In the genomic region with DNA sequence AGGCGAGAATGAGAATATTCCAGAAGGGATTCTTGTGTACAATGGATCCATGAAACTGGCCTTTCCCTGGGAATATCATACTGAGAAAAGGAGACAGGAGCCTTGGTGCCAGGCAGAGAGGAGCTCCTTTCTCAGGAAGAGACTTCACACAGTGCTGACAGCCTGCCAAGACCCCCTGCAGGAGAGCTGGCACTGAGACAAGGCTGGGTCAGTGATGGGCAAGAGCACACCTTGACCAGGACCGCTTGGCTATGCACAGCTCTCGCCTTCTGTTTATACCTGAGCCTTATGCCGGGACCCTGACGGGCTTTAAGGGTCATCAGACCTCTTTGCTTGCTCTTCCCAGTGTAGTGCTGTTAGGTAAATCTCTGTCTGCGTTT, we compare ENCODE assay signal across 16 mouse cellular contexts. TPM values are rescaled to one million over a fixed set of nuclear protein-coding genes. Genes with fewer than 3 reads are reported as not detected.
DNase-seq lines count a peak whose midpoint lies in the region; ATAC-seq and TF ChIP-seq lines count a peak whose summit lies in the region.
"Had no signal": no experiment of that assay in that cellular context is flagged by ENCODE, and none has a peak within 500 bp of the region (broad histone marks: within the 10 kb centered on the region; RNA-seq: fewer than 3 reads in every experiment).

No protein-coding gene starts in this region.

- peaks cover 47% of the 10 kb centered on the region for H3K4me1 ChIP-seq in kidney, adult 2 months (ENCODE audit: control insufficient read depth, insufficient read depth, low read length)
- H3K4me1 ChIP-seq in kidney, embryonic 15.5 days: peaks cover 72% of the 10 kb centered on the region
- H3K4me1 ChIP-seq: midbrain, embryonic 12.5 days had no signal

- no peaks in the 10 kb centered on the region for H3K36me3 ChIP-seq in kidney, adult 2 months (ENCODE audit: control insufficient read depth, insufficient read depth, low read length)
- H3K36me3 ChIP-seq in kidney, embryonic 15.5 days: peaks cover 16% of the 10 kb centered on the region; the same call in 1 of the 2 replicates
- H3K36me3 ChIP-seq: midbrain, embryonic 12.5 days; neural tube, embryonic 12.5 days had no signal

- H3K4me2 ChIP-seq in kidney, embryonic 15.5 days: no peak overlapping the region
- H3K4me2 ChIP-seq: limb, embryonic 13.5 days; midbrain, embryonic 12.5 days; neural tube, embryonic 12.5 days had no signal

- no peak for TF ChIP-seq POLR2A in kidney, adult 2 months (IDR thresholded peaks at IDR 0.05; ENCODE audit: low read depth, low read length)

- DNase-seq in kidney, adult 2 months: peak; percentile 82
- DNase-seq in cerebellum, adult 11 months: peak; percentile 87
- peak; percentile 91 for DNase-seq in cerebellum, adult 9-11 months
- peak; percentile 68 for DNase-seq in kidney, postnatal 10 days
- no peak for DNase-seq in adipocyte (ENCODE audit: low spot score)
- no peak for DNase-seq in lung, postnatal 14 days
- DNase-seq in layer of hippocampus, adult 18-20 months (ENCODE audit: low spot score in 2 of 2): no peak
- DNase-seq: B cell, adult 2 months; gastrocnemius, postnatal 14 days; thymus, postnatal 36 days had no signal

- no peak for TF ChIP-seq CTCF in kidney, adult 2 months (conservative IDR thresholded peaks at IDR 0.05; ENCODE audit: insufficient read depth, insufficient read length, low read depth, low read length)

- no peak overlapping the region for H3K27ac ChIP-seq in kidney, adult 2 months (ENCODE audit: insufficient read depth, low read depth, low read length)
- H3K27ac ChIP-seq in kidney, embryonic 15.5 days: no peak overlapping the region
- H3K27ac ChIP-seq: embryonic facial prominence, embryonic 10.5 days; limb, embryonic 13.5 days; liver, embryonic 14.5 days; midbrain, embryonic 12.5 days; neural tube, embryonic 12.5 days had no signal

- WGBS in kidney, adult 2 months: 56% methylated on average over 6 of the region's 6 CpGs
- 92% methylated on average over 6 of the region's 6 CpGs for WGBS in kidney, embryonic 15.5 days

- no peaks in the 10 kb centered on the region for H3K27me3 ChIP-seq in kidney, adult 2 months (replicated peaks; ENCODE audit: control insufficient read depth, insufficient read depth, low read length)
- no peaks in the 10 kb centered on the region for H3K27me3 ChIP-seq in kidney, embryonic 15.5 days
- H3K27me3 ChIP-seq: limb, embryonic 13.5 days; midbrain, embryonic 12.5 days; neural tube, embryonic 12.5 days had no signal

- no peak for ATAC-seq in kidney, embryonic 15.5 days (replicated peaks; ENCODE audit: low FRiP score)

- H3K4me3 ChIP-seq in kidney, adult 2 months (ENCODE audit: insufficient read depth, low read depth, low read length): no peak overlapping the region
- no peak overlapping the region for H3K4me3 ChIP-seq in kidney, embryonic 15.5 days (replicated peaks)
- H3K4me3 ChIP-seq: embryonic facial prominence, embryonic 10.5 days; limb, embryonic 13.5 days; midbrain, embryonic 12.5 days; neural tube, embryonic 12.5 days had no signal

- no peaks in the 10 kb centered on the region for H3K9me3 ChIP-seq in kidney, embryonic 15.5 days (replicated peaks)
- H3K9me3 ChIP-seq: embryonic facial prominence, embryonic 10.5 days; limb, embryonic 13.5 days had no signal

- no peak overlapping the region for H3K9ac ChIP-seq in kidney, embryonic 15.5 days
- H3K9ac ChIP-seq: limb, embryonic 13.5 days; liver, embryonic 14.5 days; midbrain, embryonic 12.5 days; neural tube, embryonic 12.5 days had no signal

RNA-seq across cellular contexts. Expression of a gene that starts 9.2 kb away (rescaled TPM):
- 49.8 and 54.6 TPM in 2 replicates for polyA plus RNA-seq in kidney, adult 2 months (2012; rRNA removed)
- polyA plus RNA-seq in kidney, embryonic 15.5 days (2015; fragmentation: Nextera tagmentation; extraction: Ambion mirVana): 151 and 155 TPM in 2 replicates
- 10 to 100 TPM; 20.8 to 21.0 TPM for total RNA-seq in layer of hippocampus, adult 18-20 months (2021)

RNA-seq across cellular contexts. Expression of a gene that starts 30.6 kb away (rescaled TPM):
- polyA plus RNA-seq in kidney, adult 2 months (2012; rRNA removed): 27.1 and 37.2 TPM in 2 replicates
- 29.8 and 31.4 TPM in 2 replicates for polyA plus RNA-seq in kidney, embryonic 15.5 days (2015; fragmentation: Nextera tagmentation; extraction: Ambion mirVana)
- 10 to 100 TPM; 14.4 to 15.7 TPM for total RNA-seq in layer of hippocampus, adult 18-20 months (2021)

Comparison
In these comparisons a context has a peak if more than half of its experiments do, and no peak if none do; other contexts are left out.
1. DNase-seq: peak in kidney, adult 2 months (single experiment), cerebellum, adult 11 months (single experiment), cerebellum, adult 9-11 months (single experiment) and kidney, postnatal 10 days (single experiment); none in adipocyte (single experiment), lung, postnatal 14 days (single experiment) and layer of hippocampus, adult 18-20 months (0 of 2).